Mouse (Mus musculus): Measurements from ENCODE around the gene Dbp.
"Not testable (repeated sequence)": the region's sequence is repeated elsewhere in the genome, so short reads cannot be mapped to it uniquely, and the experiment has no call there.

Dbp gene

DNA sequence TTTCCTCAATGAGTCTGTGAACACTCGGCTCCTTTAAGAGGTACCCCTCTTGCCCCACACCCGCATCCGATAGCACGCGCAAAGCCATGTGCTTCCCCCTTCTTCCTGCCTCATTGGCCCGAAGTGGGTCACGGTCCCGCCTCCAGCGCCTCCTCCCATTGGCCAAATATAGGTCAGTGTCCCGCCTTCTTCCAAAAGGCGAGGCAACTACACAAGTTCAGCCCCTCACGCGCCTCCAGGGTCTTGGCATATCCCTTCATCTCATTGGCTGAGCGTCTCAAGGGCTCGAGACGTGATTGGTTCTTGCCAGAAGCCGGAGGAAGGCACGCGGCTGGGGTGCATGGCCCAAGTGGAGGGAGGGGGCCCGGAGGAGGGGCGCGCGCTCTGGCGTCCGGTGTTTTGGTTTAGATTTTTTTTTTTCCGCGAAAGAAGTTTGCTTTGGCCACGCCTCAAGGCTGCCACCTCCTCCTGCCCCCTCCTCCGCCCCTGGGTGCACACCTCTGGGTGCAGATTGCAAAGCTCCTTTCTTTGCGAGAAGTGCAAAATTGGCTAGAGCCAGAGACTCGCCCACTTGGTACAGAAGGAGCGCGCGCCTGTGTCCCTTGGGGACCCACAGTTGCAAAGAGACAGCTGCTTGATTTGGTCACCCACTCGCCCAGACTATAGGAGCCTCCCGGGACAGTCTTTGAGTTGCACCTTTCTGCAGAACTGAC, at the start of gene Dbp:
TSS of gene Dbp (plus strand) at position 359 of the 713 bp plus-strand sequence.
- DNase-seq (ENCODE audit: low spot score in 2 of 2) = peak; percentile 95 to 99

DNA sequence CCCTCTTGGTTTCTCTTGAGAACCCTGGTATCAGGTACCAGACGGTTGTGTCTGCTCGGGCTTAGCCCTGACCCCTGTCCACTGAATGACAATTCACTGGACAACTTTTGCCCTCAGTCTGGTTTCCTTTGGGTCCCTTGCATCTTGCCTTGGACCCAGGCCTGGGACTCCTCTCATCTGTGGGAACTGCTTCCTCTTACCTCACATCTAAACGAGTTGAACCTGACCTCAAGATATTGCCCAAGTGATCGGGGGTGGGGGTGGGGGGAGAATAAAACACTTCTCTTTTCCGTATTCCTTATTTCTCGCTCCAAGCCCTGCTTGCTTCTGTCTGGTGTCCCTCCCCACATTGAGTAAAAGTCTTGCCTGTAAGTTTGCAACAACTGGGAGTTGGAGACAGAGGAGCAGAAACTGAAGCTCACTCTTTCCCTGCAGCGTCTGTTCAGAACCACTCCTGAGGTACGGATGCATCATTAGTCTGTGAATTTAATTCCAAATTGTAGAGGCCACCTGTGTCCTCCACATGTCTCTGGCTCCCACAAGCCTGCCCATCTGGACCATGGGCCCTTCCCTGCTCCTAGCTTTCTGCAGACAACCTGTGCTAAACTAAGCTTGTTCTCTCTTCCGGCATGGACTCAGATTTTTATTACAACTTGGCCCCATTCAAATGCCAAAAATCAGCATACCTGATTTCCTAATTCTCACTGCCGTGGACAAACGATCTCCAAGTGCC, 44.0 kb upstream of the Dbp start:
- no peak for DNase-seq (ENCODE audit: low spot score in 2 of 2)

DNA sequence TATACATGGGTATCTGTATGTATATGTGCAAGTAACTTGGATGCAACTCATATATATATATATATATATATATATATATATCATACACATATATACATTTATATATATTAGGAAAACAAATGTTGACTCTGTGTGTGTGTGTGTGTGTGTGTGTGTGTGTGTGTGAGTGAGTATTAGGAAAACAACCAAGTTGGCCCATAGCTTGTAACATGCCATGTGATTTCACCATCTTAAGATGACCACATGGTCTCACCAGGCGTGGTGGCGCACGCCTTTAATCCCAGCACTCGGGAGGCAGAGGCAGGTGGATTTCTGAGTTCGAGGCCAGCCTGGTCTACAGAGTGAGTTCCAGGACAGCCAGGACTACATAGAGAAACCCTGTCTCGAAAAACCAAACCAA, 43.2 kb upstream of the Dbp start:
- DNase-seq (ENCODE audit: low spot score in 2 of 2) = not testable (repeated sequence)

- DNase-seq (ENCODE audit: low spot score in 2 of 2) = no peak
Measured at GRCm38 (mm10) chr7:45665303-45666138, 39.4 kb upstream of the Dbp start.

GRCm38 (mm10) chr7:45666161-45666560, 38.7 kb upstream of the Dbp start, which contains the start of gene Fut2:
Fut2 (minus strand) TSS chr7:45666394.
- DNase-seq (ENCODE audit: low spot score in 2 of 2) = no peak

GRCm38 (mm10) chr7:45667761-45668160, 37.1 kb upstream of the Dbp start:
- DNase-seq (ENCODE audit: low spot score in 2 of 2) = no peak

- DNase-seq (ENCODE audit: low spot score in 2 of 2) = no peak
Measured at GRCm38 (mm10) chr7:45668921-45669320, 36.0 kb upstream of the Dbp start.

DNA sequence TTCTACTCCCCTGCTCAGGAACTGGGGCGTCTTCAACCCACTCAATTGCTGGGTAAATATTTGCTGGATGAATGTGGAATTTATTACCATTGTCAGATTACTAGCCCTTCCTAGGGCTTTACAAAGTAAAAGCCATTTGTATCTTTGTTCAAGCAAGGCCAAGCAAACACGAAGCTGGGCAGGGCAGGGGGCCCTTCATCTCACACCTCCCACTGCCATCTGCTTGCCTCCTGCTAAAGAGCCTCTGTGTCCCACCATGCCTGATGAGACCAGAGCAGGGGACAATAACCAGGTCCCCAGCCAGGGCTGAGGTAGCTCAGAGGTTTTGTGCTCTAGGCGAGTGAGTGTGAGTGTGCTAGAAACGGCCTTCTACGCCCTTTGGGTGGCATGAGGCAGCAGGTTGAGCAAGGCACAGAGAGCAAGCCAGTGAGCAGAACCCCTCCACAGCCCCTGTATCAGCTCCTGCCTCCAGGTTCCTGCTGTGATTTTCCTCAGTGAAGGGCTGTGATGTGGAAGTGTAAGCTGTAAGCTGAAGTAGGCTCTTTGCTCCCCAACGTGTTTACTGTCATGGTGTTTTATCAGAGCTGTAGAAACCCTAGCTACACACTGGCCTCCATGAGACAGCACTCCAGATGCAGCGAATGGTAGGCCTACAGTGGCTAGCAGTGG, 27.1 kb upstream of the Dbp start:
- no peak for DNase-seq (ENCODE audit: low spot score in 2 of 2)

- no peak for DNase-seq (ENCODE audit: low spot score in 2 of 2)
Measured at GRCm38 (mm10) chr7:45678513-45678912, 26.4 kb upstream of the Dbp start.

- peak in 1 of 2 experiments; percentile 80 for DNase-seq (ENCODE audit: low spot score in 2 of 2)
Measured at GRCm38 (mm10) chr7:45679966-45680621, 24.8 kb upstream of the Dbp start.

DNA sequence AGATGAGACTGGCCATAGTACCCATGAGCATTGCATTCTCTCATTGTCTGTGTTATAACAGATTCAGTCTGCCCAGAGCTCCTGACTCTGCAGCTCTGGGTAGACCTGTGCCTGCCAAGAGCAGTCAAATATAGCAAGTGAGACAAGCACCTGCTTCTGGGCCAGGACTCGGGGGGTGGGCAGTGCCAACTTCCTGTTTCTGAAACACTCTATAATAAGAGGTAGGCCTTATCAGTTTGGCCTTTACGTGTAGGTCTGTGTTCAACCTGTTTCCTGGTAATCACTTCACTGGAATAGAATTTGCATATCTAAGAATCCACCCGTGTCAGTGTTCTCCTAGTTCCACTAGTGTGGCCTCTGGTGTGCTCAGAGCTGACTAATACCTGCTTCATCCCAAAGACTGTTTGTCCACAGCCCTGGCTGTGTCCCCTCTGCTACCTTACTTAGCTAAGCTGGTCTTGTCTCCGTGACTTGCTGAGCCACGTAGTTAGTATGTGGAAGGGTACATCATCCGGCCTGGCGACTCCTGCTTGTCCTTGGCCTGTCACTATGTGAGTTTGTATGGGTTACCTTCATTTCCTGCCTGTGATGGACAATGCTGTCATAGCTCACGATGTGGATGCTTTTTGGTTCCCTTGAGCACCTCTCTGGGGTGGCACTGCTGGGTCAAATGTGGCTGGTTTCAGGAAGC, 23.7 kb upstream of the Dbp start:
- no peak for DNase-seq (ENCODE audit: low spot score in 2 of 2)

GRCm38 (mm10) chr7:45682144-45683126, 22.5 kb upstream of the Dbp start:
- peak; percentile 72 to 81 for DNase-seq (ENCODE audit: low spot score in 2 of 2)

DNA sequence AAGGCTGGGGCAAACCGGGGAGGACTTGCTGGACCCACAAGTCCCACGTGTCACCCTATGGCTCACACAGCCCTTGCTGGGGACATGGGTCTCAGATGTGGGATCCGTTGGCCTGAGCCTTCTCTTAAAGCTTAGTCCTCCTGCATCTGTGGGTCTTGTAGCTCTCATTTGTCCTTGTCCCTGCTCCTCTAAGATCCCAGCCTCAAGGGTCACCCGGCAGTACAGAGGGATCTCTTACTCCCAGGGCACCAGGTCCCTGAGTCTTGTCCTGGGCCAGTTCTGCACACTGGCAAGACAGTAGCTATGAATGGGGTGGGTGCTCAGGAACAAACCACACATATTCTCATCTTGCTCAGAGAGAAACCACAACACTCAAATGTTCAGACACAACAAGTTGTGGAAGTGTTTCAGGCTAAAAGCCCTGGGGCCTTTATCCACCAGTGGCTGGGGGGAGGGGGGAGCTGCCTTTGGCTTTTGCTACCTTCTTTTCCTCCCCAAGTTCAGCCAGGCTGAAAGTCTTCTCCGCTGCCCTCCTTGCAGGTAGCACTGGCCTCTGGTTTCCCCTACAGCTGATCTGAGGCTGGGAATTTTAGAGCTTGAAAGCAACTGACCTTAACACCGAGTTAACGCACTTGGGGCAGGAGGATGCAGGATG, 21.4 kb upstream of the Dbp start, which contains the start of gene Ntn5:
TSS of gene Ntn5 (plus strand) at position 627 of the 655 bp plus-strand sequence.
- DNase-seq (ENCODE audit: low spot score in 2 of 2) = no peak

DNA sequence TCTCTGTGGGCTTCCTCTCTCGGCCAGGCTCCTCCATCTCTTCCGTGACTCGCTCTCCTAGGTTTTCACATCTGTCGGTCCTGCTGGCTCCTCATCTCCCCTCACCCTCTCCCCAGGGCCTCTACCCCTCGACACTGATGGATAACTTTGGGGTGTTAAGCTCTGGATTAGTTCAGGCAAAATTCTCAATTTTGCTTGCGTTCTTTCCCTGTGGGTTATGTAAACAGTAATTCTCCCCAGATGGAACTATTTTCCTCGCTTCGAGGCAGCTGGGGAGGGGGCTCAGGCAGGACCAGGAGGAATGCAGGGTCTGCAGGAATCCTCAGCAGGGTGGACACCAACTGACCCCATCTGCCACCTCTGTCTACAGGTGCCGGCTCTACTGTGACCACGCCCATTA, 19.1 kb upstream of the Dbp start:
- no peak for DNase-seq (ENCODE audit: low spot score in 2 of 2)

- no peak for DNase-seq (ENCODE audit: low spot score in 2 of 2)
Measured at GRCm38 (mm10) chr7:45686841-45687240, 18.0 kb upstream of the Dbp start.

GRCm38 (mm10) chr7:45689099-45689498, 15.8 kb upstream of the Dbp start:
- DNase-seq (ENCODE audit: low spot score in 2 of 2) = no peak

DNA sequence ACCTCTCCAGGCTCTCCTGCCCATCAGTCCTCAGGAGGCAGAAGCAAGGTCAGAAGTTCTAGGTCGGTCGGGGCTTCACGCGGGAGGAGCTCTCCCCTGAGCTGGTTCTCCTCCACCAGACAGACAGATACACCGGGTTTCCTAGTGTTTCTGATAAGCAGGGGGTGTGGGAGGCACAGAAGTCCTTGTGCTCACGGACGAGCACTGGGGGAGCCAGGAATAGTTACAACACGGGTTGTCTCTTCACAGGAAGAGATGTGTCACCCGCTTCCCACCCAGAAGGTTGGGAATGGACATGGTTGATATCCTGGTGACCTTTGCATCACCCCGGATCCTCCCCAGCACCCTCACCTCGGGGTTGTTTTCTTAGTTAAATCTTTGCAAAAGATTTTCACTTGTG, 15.1 kb upstream of the Dbp start:
- no peak for DNase-seq (ENCODE audit: low spot score in 2 of 2)

GRCm38 (mm10) chr7:45692364-45692763, 12.5 kb upstream of the Dbp start:
- DNase-seq (ENCODE audit: low spot score in 2 of 2) = no peak

Measured in urinary bladder, adult 18-20 months (tissue).